Mouse (Mus musculus) layer of hippocampus, adult 2 months (tissue): Measurements from ENCODE around the gene Tnik. TPM values are rescaled to one million over a fixed set of nuclear protein-coding genes. Genes with fewer than 3 reads are reported as not detected.

ENCODE experiments used
- DNase-seq, 2 experiments: peaks; one replicate each; pipeline ENCODE4 v3.0.0; 2022; ENCODE audit warnings: low spot score in 2 of 2
- H3K27ac ChIP-seq: fragments of 200-600 bp; 2 replicates; pipeline ENCODE4 v1.8.1; 2022
- H3K4me3 ChIP-seq: fragments of 200-600 bp; 2 replicates; pipeline ENCODE4 v1.8.1; 2022; ENCODE audit warnings: mild to moderate bottlenecking
- CTCF ChIP-seq: fragments of 200-600 bp; conservative IDR thresholded peaks from 2 replicates; pipeline ENCODE4 v1.8.1; 2022; ENCODE audit warnings: antibody characterized with exemption, mild to moderate bottlenecking, moderate library complexity
- long read RNA-seq, 2 experiments: library from polyadenylated mRNA; stranded (forward); transcript quantifications; one replicate each; pipeline ENCODE4 v2.0.0; 2021; ENCODE audit warnings: borderline mapping rate in 2 of 2
- total RNA-seq, 2 experiments: library from RNA; stranded (reverse); gene quantifications; 2 replicates each; pipeline ENCODE4 v1.2.3; 2021

The Tnik gene
- total RNA-seq: 100 to 1,000 TPM; 220 to 223 TPM
- long read RNA-seq, experiment 1, full-length matches to known transcripts: 8 of 30 reads
- long read RNA-seq, experiment 1, partial matches to known transcripts: 12 of 30 reads
- long read RNA-seq, experiment 1, other reads (novel, unspliced or antisense): 10 of 30 reads
- long read RNA-seq, experiment 2, full-length matches to known transcripts: 13 of 35 reads
- long read RNA-seq, experiment 2, partial matches to known transcripts: 10 of 35 reads
- long read RNA-seq, experiment 2, other reads (novel, unspliced or antisense): 12 of 35 reads

DNA sequence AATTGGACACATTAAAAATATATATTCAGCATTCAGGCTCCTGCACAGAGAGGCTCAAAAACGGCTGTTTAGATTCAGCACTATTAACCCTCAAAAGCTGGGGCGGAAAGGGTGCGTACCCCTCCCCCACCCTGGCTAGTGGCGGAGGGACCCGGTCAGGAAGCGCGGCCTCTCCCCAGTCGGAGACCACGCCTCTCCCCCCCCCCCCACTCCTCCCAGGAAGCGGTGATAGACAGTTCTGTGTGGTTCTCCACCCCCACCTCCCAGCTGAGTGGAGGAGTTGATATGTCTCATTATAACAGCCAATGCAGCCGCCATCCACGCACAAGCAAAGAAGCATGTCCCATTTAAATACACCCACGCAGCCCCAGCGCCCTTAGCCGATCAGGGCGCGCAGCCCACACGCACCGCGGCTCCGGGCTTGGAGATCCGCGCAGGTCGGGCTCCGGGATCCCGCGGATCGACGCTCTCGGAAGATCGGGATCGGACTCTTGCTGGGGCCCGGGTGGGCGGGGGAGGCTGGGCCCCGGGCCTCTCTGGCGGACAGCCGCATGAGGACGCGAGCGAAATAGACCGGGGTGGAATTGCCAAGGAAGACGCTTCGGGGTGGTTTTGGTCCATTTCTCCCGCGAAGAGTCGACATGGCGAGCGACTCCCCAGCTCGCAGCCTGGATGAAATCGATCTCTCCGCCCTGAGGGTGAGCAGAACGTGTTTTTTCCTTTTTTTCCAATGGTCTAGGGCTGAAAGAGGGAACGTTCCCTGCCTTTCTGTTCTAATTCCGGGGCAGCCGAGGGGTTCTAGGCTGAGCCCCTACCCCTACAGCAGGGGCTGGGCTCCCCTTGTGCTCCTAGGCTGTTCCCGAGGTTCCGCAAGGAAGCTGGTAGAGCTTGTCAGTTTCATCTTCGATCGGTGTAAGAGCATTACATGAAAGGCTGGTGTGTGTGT, at the start of gene Tnik:
TSS of gene Tnik (plus strand) at position 213 of the 946 bp plus-strand sequence.
- Histone ChIP-seq H3K4me3 (peak within 1 kb of the TSS; percentile 98), H3K27ac (peak within 1 kb of the TSS; percentile 96)
- DNase-seq: peak; percentile 83 to 93
- TF ChIP-seq CTCF: no peak

DNA sequence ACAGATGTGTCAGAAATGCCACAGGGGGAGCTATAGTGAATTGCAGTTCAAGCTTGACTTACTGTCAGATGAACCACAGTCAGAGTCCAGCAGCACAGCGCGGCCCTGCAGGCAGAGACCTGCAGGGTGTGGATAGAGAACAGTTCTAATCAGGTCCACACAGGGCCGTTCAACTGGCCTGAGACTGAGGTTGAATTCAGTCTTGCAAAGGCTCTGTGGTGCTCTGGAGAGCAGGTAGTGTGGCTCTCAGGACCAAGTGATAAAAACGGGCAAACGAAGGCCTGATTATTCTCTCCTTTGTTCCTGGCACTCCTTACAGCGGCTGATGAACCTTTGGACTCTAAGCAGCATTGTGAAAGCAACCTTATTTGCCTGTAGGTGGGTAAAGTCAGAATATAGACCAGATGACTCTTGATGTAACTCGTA, 48.1 kb upstream of the Tnik start:
- TF ChIP-seq CTCF: peak; percentile 19; the same call in 1 of the 2 replicates
- DNase-seq: no peak
- Histone ChIP-seq H3K4me3 (no peak overlapping the region), H3K27ac (no peak overlapping the region)

DNA sequence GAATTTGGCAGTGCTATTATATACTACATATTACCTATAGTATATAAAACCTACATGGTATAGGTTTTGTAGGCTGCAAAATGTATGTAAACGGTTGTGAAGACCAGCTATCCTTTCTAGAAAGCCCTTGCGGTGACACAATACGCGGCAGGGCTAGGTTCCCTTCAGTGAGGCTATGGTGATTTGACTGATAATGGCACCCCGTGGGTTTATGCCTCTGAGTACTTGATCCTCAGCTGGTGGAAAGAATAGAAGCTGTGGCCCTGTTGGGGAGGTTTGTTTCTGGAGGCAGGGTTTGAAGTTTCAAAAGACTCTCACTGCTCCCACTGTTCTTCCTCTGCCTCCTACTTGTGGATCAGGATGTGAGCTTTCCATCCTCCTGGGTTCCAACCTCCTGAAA, 46.0 kb upstream of the Tnik start:
- DNase-seq: no peak
- no peak overlapping the region for H3K4me3 ChIP-seq
- no peak for TF ChIP-seq CTCF
- H3K27ac ChIP-seq: no peak overlapping the region

DNA sequence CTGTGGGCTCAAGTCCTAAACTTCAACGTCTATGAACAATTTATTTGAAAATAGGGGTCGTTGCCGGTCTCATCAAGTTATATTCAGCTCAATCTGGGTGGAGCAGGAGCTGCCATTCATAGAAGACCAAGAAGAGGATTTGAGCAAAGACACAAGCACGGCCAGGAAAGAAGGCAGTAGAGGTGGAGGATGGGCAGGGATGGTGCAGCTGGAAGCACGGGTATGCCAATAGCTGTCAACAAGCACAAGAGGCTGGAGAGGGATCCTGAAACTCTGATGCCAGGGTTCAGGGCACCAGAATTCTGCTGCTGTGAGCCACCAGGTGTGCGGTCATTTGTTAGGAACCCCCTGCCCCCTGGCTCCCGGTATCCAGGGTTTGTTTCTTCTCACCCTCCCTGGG, 43.5 kb upstream of the Tnik start:
- Histone ChIP-seq H3K27ac (no peak overlapping the region), H3K4me3 (no peak overlapping the region)
- DNase-seq: no peak
- no peak for TF ChIP-seq CTCF

DNA sequence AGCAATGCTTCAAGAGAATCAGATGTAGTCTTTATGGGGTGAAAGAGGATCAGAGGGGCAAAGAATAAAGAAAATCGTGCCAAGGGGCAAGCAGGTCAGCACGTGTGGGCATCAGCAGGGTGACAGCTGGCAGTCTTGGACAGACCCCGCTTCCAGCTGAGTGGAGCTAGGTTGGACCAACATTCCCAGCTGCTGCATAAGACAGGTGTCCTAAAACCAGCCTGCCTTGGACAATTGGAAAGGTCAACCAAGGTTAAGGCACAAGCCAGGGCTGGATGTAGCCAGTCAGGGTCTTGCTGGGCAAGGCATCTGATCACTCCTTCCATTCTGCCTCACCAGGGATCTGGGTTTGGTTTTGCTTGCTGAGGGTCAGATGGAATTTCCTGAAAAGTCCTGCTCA, 43.0 kb upstream of the Tnik start:
- no peak for TF ChIP-seq CTCF
- H3K4me3 ChIP-seq: no peak overlapping the region
- no peak for DNase-seq
- H3K27ac ChIP-seq: no peak overlapping the region

DNA sequence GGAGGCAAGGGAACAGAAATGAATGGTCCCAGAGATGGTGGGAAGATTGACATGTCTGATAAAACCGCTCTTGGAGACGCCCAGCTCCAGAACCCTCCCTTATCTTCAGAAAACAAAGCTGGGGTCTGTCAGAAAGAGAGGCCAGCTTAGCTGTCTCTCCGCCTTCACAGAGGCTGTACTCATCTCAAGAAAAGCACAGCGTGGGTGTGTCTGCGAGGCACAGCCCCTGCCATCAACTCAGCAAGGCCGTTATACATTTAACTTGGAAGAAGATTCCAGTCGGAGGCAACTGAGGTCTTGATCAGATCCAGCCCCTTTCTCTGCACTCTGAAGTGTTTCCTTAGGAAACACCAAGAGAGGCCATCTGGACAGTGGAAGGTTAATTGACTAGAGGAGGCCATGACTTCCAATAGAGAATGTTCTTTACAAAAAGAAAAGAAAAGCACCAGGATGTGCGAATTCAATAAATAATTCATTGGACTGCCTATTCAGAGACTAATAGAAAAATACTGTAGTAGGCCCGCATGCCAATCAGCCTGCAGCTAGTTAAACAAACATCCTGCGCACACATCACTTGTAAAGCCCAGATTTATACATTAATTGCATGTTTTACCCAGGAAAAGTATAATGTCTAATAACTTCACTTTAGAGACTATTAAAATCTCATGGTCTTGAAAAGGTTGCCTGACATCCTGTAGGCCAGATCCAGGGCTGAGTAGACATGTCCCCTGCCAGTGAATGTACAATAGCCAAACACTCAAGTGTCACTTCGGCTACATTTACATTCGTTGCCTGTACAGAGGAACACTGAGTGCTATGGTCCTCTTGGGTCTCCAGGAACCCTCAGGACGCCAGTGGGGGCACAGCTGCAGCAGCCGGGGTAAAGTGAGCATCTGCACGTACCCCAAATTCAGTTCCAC, 38.3 kb upstream of the Tnik start:
- TF ChIP-seq CTCF: no peak
- H3K27ac ChIP-seq: peak overlapping the region; percentile 84
- no peak overlapping the region for H3K4me3 ChIP-seq
- DNase-seq: no peak

DNA sequence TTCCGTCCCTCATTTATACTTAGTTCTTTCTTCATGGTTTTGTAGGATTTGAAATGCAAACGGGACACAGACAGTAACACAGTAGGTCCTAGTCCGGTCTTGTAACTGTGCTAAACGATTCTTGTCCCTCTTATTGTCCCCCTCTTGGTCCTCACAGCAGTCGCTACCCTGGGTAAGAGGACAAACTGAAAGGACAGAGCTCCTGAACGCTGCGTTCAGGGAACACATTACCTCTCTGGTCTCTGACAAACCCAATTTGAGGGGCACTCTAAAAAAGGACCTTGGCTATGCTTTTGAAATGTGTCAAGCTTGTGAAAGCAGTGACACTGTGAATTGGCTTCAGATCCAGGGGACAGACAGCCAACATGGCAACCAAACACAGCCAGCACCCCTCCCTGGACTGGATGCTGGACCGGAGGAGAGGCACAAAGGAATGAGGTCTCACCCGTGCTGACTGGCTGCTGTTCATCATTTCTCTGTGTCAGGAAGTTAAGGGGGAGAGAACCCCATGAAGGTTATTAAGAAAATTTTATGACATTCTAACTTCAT, 37.6 kb upstream of the Tnik start:
- H3K4me3 ChIP-seq: no peak overlapping the region; the same call in 1 of the 2 replicates
- peak; percentile 13 to 37 for DNase-seq
- TF ChIP-seq CTCF: no peak
- peak overlapping the region; percentile 84 for H3K27ac ChIP-seq

DNA sequence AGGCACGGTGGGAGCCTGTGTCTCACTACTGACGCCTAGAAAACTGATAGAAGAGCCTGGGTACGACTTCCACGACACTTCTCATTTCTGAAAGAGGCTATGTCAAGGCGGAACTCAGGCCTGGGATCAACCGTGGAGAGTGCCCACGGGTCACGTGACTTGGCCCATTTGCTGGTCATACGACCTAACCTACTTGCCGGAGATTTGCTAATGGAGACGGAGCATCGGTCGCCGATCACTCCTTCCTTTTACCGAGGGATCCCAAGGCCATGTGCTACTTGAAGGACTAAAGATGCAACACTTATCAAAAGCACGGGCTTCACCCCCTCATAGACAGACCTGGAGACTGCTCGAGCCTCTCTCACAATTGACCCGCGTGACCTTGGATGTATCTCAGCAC, 36.8 kb upstream of the Tnik start:
- H3K4me3 ChIP-seq: no peak overlapping the region; the same call in 1 of the 2 replicates
- no peak for DNase-seq
- no peak for TF ChIP-seq CTCF
- peak overlapping the region; percentile 84 for H3K27ac ChIP-seq

DNA sequence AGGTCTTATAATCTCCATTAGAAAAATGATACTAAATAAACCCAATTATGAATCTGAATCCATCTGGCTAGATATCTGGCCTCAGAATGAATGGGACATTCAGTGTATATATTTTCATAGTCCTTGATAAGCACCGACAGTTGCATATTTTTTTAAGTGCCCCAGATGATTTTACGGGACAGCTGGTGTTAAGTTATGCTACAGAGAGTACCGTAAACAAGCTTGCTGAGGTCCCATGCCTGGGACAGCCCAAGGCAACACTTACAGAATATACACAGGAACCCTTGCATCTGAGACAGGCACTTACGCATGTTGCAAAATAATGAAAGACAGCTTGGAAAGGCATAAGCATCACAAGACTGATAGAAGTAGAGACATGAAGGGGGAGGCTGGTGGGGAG, 34.1 kb upstream of the Tnik start:
- TF ChIP-seq CTCF: no peak
- Histone ChIP-seq H3K27ac (no peak overlapping the region), H3K4me3 (no peak overlapping the region)
- no peak for DNase-seq

DNA sequence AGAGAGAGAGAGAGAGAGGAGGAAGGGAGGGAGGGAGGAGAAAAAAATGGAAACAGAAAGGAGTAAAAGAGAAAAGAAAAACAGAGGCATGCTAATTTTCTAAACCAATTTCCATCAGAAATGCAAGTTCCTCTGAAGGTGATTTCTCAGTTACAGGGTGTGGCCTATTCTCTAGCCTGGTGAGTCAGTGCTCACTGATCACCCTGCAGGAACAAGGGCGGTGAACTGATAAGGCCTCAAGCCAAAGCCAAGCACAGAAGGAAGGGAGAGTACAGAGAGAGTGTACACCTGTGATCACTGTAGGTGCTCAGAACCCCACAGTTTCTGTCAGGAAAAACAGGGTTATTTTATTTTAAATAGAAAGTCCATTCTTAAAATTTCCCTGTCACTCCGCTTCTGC, 33.5 kb upstream of the Tnik start:
- no peak overlapping the region for H3K4me3 ChIP-seq
- TF ChIP-seq CTCF: no peak
- no peak overlapping the region for H3K27ac ChIP-seq
- DNase-seq: no peak

DNA sequence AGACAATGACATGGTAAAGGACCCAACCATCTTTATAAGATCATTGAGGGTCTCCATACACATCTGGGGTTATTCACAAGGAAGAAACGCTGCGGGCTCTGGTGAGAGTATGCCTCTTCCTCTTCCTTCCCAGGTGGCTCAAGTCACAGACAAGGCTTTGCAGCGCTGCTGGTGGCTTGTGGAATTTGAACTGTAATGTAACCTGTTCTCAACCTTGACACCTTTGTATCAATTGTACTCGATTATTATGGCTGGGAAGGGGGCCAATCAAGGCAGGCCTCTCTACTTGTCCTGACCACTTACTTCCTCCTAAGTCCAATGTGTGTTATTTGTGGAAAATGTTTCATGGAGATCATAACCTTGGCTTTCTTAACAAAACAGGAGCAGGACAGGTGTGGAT, 30.1 kb upstream of the Tnik start:
- no peak for DNase-seq
- Histone ChIP-seq H3K27ac (no peak overlapping the region), H3K4me3 (no peak overlapping the region)
- TF ChIP-seq CTCF: no peak

DNA sequence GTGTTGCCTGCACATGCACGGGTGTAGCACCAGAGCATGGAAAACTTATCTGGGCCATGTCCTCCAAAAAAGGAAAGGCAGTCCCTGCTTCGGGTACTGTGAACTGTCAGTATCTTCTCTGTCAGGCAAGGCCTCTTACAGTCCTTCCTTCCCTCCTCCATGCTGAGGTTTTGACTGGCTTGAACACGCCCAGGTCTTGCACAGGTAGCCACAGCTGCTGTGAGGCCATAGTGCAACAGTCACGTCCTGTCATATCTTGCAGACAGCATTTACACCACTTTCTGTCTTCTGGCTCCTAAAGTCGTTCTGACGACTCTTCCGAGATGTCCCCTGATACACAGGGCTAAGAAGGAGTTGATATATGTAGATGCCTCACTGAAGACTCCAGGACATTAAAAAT, 28.8 kb upstream of the Tnik start:
- Histone ChIP-seq H3K27ac (no peak overlapping the region), H3K4me3 (no peak overlapping the region)
- DNase-seq: no peak
- TF ChIP-seq CTCF: no peak
